Mouse (Mus musculus): ENCODE measurements at regions not wholly inside any gene's neighbourhood (a gene's known extent, or its start where the extent isn't known, plus 50 kb on each side); places are given as distances from the start of the nearest gene placed in this dataset.
"Not testable (repeated sequence)": the region's sequence is repeated elsewhere in the genome, so short reads cannot be mapped to it uniquely, and the experiment has no call there.

GRCm38 (mm10) chr17:59179018-59179417 is 165.8 kb upstream of the Nudt12 start:
- DNase-seq (ENCODE audit: low spot score): no peak

GRCm38 (mm10) chr17:59156345-59156744 is 143.2 kb upstream of the Nudt12 start:
- DNase-seq (ENCODE audit: low spot score): no peak

GRCm38 (mm10) chr17:59143760-59144157 is 130.6 kb upstream of the Nudt12 start:
- no peak for DNase-seq (ENCODE audit: low spot score)

- no peak for DNase-seq (ENCODE audit: low spot score)
These were observed 130.0 kb upstream of the Nudt12 start for GRCm38 (mm10) chr17:59142995-59143759.

- DNase-seq (ENCODE audit: low spot score): no peak
These were observed 125.6 kb upstream of the Nudt12 start for GRCm38 (mm10) chr17:59138791-59139190.

- DNase-seq (ENCODE audit: low spot score): peak; percentile 54
These were observed 86.2 kb upstream of the Nudt12 start for GRCm38 (mm10) chr17:59099376-59099775.

- DNase-seq (ENCODE audit: low spot score): not testable (repeated sequence)
These were observed 63.7 kb upstream of the Nudt12 start for GRCm38 (mm10) chr17:59076846-59077245.

GRCm38 (mm10) chr17:59076361-59076760 is 63.2 kb upstream of the Nudt12 start:
- DNase-seq (ENCODE audit: low spot score): not testable (repeated sequence)

Data from urinary bladder, postnatal 14 days (tissue).